Mouse (Mus musculus): ENCODE results near the gene Rusc2.

Gene Rusc2

DNA sequence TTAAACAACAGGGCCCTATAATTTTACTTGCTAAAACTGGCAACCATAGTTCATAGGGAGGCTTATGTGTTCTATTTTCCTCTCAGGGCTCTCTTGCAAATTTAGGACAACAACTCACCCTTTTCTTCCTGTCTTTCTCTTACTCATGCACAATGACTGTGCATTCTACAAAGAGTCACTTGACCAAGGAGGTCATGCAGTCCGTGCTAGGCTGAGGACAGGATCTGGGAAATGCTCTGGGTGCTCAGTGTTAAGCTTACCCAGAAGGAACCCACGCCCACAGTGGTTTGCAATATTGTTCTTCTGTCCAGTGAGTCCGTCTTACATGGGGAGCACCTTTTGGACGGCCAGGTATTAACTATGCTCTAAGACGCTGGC is 2.3 kb downstream of the Rusc2 start:
- DNase-seq (ENCODE audit: low read depth, low spot score): peak; percentile 47

DNA sequence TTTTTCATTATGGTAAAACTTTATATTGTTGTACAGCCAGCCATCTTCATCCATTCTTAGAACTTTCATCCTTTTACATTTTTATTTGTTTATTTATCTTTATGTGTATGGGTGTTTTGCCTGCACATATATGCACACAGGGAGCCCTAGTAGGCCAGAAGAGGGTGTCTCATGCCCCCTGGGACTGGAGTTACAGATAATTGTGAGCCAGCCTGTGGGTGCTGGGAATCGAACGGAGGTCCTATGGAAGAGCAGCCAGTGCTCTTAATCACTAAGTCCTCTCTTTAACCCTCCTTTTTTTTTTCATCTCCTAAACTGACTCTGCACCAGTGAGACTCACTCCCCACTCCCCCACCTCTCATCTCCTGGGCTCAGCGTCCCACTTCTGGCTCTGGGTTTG is 2.8 kb downstream of the Rusc2 start:
- no peak for DNase-seq (ENCODE audit: low read depth, low spot score)

DNA sequence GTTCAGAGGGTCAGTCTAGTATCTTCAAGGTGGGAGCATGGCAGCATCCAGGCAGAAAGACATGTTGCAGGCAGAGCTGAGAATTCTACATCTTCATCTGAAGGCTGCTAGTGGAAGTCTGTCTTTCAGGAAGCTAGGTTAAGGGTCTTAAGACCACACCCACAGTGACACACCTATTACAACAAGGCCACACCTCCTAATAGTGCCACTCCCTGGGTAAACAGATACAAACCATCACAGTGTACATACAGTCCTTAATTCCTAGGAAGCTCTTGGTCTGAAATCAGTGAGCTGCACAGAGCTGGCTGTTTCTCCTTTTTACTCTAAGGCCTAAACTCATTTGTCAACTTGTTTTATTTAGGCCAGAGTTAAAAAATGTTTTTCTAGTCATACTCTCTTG is 5.2 kb downstream of the Rusc2 start:
- no peak for DNase-seq (ENCODE audit: low read depth, low spot score)

DNA sequence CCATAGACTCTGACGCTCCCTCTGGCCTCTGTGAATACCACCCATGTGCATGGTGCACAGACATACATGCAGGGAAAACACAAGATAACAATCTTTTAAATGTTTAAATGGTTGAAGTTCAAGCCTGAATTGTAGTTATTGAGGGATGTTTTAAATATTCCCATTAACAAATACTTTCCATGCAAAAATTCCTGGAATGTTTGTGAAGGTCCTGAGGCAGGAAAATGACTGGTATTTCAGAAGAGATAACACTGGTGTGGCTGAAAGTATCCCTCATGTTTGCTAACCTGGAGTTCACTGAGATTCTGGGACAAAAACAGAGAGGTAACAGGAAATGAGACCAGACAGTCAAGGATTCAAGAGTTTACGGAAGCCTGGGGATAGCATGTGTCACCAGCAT is 7.6 kb downstream of the Rusc2 start:
- no peak for DNase-seq (ENCODE audit: low read depth, low spot score)

DNA sequence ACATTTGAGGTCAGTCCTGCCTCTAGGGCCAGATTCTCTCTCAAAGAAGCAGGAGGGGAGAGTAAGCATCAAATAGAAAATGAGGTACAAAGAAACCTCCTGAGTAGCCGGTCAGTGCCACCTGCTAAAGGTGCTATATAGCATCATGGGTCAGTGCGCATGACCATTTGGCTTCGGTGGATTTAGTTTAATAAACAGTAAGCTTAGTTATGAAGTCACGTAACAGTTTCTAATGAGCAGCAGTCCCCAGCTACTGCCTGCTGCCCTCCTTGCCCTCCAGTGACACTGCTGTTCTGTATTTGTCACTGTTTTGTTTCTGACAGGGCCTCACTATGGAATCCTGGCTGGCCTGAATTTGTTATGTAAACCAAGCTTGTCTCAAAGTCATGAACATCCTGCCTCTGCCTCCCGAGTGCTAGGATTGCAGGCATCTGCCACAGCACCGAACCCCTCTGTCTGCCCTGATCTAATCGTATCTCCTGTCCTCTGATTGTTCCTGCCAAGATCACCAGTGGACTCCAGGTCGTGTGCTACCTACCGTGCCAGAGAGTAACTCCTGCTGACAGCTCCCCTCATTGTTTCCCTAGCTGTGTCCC is 8.2 kb downstream of the Rusc2 start:
- peak; percentile 57 for DNase-seq (ENCODE audit: low read depth, low spot score)

DNA sequence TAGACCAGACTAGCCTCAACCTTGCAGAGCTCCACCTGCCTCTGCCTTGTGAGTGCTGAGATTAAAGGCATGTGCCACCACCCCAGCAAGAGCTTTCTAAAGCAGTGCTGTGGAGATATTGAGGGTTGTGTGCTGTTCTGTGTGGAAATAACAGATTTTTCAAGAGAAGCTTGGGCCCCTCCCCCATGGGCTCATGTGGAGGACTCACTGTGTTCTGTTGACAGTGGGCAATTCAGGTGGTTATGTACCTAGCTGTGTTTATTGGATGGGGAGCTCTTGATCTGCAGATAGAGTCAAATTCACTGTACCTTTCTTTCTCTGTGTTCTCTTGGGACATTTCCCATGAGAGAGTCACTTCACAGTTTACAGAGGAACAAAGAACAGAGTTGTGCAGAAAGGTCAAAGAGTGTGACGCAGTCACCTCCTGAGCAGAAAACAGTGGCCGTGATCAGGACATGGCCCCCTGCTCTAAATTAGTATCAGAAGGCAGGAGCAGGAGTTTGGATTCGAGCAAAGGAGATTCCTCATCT is 9.8 kb downstream of the Rusc2 start:
- DNase-seq (ENCODE audit: low read depth, low spot score): no peak

DNA sequence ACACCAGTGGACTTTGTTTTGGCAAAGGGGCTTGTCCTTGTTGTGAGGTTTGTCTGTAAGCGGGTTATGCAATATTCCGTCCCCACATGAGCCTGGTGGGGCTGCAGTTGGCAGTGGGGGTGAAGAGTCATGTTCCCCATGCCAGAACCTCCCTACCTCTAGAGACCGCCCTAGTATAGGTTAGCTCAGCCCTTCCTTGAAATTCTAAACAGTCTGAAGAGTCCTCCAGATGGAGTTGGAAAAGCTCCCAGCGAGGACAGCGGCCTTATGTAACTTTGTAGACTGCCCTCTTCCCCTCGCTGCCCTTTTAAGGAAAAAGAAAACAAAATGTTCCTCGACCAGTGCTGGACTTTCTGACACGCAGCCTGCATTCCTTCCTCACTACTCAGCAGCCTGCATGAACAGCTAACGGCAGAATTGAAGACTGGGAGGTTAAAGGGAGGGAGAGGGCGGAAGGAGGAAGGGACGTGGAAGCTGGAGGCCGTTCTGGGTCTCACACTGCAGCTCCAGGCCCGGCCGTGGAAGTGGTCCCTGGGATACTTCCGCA is 12.6 kb downstream of the Rusc2 start:
- peak; percentile 88 for DNase-seq (ENCODE audit: low read depth, low spot score)

DNA sequence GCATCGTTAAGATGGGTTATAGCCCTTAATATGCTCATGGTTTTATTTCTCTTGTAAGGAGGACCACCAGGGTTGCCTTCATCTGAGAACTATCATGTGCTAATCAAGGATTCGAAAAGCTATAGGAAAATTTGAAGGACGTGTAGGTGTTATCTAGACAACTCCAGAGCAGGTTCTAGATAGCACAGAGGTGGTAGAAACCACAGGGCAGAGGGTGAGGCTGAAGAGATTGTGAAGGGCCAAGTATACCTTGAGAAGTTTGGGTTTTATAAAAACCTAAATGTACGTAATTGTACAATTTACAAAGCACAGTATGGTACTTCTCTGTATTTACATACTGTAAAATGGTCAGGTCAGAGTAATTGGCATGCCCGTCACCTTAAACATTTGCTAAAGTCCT is 13.4 kb downstream of the Rusc2 start:
- DNase-seq (ENCODE audit: low read depth, low spot score): no peak

DNA sequence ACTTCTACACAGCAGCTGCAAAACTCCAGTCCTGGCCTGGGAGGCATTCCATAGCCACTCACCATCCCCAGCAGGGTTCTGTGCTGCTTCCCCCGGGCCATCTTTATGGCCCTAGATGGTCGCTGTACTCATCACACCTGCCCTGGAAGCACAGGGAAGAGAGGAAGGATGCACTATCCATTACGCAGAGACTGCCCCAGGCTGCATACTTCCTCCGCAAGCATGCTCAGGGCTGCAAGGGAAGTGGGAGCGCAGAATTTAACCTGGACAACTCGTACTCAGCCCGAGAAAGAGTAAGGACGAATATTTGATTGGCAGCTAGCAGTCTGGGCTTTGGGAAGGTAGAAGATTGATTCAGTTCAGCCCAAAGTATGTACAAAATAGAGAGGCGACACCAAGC is 14.1 kb downstream of the Rusc2 start:
- no peak for DNase-seq (ENCODE audit: low read depth, low spot score)

DNA sequence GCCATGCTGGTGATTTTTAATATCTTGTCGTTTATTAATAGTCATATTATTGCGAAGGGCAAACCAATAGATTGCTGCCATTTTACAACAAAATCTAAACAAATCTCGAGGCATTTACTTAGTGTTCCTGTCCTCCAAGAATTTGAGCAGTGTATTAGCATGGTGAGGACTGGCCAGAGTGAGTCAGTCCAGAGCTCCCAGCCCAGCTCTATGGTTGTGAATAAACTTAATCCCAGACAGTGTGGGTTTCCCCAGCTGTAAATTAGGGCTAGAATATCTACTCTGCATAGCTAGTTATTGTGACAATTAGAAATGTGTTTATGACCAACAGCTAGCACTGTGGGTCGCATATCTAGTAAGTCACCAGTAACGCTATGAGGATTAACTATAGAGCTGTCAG is 14.6 kb downstream of the Rusc2 start:
- DNase-seq (ENCODE audit: low read depth, low spot score): no peak

DNA sequence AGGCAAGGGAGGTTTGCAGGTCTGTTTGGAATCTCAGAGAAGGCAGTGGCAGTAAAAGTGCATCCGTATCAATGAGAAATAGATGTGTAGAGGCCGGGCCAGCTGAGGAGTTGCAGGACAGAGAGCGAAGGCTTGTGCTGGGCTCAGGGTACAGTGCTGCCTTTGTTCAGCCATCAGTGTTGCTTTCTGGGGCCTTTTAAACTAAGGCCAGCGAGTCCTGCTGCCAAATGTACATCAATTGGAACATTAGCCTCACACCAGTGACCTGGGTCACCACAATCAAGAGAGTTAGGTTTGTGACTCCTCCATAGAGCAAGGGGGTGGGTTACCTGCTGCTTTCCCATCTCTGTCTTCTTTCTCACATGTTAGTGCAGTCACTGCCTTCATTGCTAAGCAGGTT is 16.2 kb downstream of the Rusc2 start:
- DNase-seq (ENCODE audit: low read depth, low spot score): peak; percentile 85

DNA sequence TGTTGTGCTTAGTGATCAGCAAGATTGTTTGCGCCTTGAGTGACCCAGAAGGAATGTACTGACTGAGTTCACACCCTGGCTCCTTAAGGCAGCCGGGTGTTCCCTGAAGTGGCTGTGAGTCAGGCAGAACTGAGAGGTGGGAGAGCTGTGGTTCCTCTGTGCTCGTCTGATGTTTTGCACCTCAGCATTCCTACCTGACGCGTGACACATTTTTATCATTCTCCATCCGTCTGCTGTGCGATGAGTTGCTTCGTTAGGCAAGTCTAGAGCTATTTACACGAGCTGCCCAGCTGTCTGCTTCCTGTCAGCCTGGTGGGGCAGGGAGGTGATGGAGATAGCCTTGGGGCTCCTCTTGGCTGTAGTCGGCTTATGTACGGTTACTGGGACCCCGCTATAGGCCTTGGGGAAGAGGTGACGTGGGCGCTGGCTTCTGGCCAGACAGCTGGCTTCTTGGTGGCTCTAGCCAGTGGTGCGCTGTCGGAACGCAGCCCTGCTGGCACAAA is 17.1 kb downstream of the Rusc2 start:
- peak; percentile 80 for DNase-seq (ENCODE audit: low read depth, low spot score)

DNA sequence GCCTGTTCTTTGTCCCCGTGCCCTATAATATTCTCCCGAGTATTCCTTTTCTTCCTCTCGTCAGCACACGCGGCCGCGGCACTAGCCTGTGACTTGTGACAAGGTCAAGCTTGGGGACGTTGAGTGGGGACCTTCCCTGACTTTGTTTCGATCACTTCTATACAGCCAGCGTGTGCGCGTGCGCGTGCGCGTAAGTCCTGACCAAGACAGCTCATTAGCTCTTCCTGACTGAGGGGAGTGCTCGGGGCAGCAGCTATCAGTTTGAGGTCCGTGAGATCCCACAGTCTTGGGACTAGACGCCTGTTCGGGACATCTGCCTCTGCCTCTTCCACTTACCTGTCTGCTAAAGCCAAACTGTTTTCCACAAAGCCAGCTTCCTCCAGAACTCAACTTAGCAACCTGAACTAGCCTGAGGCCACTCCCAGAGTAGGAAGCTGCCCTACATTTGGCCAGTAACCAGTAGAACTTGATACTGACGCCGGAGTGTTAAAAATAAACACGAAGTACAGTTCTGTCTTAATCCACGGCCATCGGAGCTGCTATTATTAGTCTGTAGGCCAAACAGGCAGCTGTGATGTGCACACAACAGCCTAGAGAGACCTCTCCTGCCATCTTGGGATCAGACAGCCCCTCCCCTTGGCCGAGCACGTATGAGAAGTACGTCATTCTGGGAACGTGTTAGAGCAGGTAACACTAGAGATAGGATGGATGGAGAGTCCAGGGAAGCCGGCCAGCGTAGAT is 17.8 kb downstream of the Rusc2 start:
- DNase-seq (ENCODE audit: low read depth, low spot score): peak; percentile 53

DNA sequence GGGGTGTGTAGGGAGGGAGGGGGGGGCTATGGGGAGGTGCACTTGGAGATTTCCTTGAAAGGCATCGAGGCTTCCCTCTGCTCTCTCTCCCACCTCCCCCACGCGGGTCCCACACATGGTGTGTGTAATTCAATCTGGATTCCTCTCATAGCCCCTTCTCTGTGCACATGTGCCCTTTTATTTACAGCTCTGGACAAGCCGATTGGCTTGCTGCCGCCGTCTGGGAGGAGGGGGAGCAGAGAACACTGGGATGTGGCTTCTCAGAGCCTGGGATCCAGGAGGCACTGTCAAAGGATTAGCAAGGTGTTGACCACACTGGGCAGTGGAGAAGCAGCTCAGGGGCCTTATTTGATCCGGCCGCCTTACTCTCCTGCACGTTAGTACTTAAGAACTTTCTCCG is 19.2 kb downstream of the Rusc2 start:
- DNase-seq (ENCODE audit: low read depth, low spot score): no peak

DNA sequence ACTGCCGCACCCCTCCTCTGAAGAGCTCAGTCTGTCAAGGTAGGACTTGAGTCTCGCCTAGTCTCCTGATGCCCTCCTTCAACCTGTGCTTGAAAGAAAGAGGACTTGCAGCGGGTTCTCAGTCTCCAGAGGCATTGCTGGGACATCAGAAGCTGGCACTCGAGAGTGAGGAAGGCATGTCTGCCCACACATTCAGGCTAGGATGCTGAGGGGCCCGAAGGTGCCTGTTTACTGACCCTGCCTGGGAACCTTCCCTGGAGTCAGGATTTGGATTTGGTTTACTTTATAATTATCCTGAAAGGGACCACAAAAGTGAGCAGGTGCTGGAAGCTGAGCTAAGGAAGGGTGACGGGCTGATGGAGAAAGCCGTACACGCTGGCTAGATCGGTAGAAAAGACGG is 19.7 kb downstream of the Rusc2 start:
- no peak for DNase-seq (ENCODE audit: low read depth, low spot score)

DNA sequence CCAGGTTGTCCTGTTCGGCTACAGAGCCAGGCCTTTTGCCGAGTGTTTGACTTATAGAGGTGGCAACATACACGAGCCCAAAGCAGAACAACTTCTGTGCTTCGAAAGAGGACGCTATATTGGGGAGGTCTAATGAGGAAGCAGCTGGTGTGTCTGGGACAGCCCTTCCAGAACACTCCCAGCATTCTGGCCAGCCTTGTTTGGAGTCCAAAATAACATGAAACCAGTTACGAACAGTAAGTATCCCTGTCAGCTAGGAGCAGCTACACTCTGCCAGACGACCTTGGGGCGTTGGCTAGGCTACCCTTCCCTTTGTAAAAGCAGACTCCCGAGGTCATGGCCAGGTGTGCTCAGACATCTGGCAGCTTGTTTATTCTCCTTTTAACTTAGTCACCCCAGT is 20.4 kb downstream of the Rusc2 start:
- peak; percentile 58 for DNase-seq (ENCODE audit: low read depth, low spot score)

DNA sequence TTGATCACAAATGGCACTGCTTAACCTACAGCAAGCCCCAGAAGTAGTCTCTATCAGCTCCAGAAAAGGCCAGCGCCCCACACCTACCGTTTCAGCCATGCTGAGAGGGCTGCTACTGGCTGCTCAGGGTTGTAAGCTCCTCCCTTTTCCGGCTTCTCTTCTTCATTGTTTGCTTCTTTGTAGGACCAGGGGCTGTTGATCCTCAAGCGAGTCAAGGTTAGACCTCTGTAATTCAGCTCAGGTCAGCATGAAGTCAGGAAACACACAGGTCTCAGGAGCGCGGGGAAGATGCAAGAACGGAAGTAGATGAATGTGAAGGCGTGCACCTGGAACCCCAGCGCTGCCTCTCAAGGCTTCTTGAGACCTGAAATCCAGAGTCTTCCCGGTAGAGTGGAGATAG is 22.9 kb downstream of the Rusc2 start:
- DNase-seq (ENCODE audit: low read depth, low spot score): no peak

DNA sequence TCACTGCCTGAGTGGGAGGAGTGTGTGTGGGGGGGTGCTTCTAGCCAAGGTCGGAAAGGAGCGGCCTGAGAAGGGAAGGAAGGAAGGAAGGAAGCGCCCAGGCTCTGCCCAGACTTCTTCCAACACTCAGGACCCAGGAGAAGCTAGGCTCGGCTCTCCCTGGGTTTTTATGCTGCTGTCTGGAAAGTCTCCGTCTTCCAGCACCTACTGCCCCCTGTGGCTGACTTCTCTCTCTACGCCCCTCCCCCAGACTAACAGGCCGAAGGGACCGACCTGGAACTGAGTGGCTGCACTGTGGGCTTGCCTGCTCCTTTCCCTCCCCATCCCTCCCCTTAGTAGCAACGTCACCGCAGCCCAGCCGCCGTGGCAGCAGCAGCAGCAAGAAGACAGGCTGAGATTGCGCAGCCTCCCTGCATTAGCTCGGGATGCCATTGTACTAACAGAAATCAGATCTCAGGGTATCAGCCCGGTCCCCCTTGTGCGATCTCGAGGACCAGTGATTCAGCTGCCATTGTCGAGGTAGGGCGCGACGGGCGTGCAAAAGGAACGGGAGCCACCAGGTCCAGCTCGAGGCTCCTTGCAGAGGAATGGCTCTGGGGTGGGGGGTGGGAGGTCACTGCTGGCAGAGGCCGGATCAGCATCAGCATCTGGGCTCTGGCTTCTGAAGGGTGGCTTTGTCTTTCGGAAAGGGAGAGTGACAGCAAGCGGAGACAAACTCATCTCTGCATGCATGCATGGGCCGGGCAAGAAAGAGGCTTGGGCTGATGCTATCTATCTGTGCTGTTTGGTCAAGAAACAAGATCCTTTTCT is 24.6 kb downstream of the Rusc2 start:
- DNase-seq (ENCODE audit: low read depth, low spot score): peak; percentile 94

DNA sequence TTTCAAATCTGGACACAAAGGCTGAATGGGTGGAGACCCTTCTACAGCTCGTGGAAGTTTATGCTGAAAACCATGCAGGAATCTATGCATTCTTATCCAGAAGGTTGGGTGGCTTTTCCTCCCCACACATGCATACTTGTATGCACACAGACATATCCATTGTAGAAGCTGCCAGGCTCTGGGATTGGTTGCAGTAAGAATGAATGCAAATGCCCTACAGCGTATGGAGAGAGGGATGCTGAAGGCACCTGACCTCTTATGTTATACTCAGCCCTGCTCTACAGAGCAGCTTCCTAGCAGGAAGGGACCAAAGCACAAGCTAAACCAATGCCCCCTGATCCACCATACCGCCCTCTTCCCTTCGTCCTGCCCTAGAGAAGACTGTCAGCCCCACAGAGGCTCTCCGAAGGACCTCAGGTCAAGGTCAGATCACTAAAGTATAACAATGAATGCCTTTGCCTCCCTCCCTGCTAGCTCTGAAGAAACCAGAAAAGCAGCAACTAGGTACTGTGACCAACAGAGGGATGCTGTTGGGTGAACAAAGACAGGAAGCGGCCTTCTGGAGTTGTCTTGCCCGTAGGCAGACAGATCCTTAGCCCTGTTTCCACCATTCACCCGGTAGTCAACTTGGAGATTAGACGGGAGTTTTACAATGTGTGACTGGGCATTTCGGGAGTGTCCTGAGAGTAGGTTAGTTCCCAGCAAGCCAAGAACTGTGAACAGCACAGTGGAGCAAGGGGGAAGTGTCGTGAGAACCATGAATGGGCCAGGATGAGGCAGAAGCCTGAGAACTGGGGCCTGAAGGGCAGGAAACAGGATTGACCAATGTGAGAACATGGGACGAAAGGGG is 25.5 kb downstream of the Rusc2 start:
- DNase-seq (ENCODE audit: low read depth, low spot score): peak; percentile 65

DNA sequence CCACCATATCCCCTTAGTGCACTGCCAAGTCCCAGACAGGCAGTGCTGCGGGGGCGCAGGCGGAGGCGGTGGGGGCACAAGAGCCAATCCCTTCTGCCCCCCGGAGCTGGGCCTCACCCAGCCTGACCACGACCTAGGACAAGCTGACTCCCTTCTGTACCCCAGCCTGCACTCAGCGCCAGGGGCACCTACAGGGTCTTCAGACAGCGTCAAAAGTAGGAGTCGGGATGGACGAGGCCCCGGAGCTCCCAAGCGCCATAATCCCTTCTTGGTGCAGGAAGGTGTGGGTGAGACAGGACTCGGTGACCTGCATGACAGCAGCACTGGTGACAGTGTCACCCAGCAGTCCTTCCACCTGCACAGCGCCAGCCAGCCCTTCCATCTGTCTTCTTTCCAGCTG is 33.0 kb downstream of the Rusc2 start:
- DNase-seq (ENCODE audit: low read depth, low spot score): no peak
